Mouse (Mus musculus) lung, adult 2 months (tissue): Measurements from ENCODE around the gene Ralgds.

Experiments
- CTCF ChIP-seq: fragments of 200-500 bp; IDR thresholded peaks from 2 replicates; pipeline ENCODE4 v1.5.1; 2011; ENCODE audit warnings: mild to moderate bottlenecking, low read length, control low read depth; ENCODE audit not compliant: insufficient read depth
- POLR2A ChIP-seq: fragments of 200-500 bp; IDR thresholded peaks from 2 replicates; pipeline ENCODE4 v1.6.1; 2011; ENCODE audit warnings: low read depth, mild to moderate bottlenecking, control low read depth, low read length, borderline replicate concordance; ENCODE audit errors: extremely low read depth

DNA sequence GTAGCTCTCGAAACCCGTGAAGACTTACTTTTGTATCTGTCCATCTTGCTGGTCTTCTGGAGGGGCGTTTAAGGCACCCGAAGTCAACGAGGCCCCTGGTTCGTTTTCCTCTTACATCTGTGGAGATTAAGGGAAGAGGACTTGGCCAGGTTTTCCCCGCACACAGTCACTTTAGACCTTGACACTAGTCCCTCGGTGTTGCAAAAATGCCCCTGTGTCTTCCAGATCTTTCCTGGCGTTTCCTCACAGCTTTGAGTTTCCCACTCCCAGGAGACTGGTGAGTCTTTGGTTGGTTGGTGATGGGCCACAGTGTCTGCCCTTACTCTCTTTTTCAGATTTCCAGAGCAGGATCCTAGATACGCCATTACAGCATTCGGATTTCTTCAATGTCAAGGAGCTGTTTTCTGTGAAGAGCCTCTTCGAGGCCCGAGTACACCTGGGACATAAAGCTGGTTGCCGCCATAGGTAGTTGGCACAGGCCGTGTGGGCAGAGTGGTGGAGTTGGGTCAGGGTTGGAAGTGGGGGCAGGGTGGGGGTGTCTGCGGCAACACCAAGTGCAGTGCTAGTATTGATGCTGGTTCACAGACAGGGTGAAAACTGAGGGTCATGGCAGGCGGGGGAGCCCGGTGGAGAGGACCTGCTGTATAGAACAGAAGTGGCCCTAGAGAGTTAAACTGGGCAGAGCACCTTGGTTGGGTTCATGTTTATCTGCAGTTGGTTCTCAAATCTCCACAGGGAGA is 44.3 kb upstream of the Ralgds start:
- no peak for TF ChIP-seq CTCF
- TF ChIP-seq POLR2A: no peak
